Mouse (Mus musculus) kidney, adult 18-20 months (tissue): ENCODE measurements around the gene Amy2a1.
"Not testable (repeated sequence)": the region's sequence is repeated elsewhere in the genome, so short reads cannot be mapped to it uniquely, and the experiment has no call there.

Experiments
- DNase-seq: peaks from one replicate; pipeline ENCODE4 v3.0.0; 2021

The Amy2a1 gene

DNA sequence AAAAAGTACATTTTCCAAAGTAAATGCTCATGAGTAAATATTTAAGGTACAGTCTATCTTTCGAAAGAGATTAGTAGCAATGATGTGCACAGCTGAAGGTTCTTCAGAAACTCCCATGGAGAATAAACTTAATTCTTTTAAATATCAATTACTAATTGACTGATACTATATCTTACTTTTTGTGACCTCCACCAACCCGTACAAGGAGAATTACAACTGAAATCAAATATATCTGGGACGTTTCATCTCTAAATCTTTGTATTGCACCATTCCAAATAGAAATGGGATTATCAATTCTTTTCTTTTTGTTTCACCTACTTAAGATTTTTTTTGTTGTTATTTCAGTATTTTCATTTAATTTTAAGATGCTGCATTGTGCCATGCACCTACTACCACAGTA lies at the start of gene Amy2a1:
TSS of gene Amy2a1 (minus strand) at position 101 of the 400 bp plus-strand sequence.
- not testable (repeated sequence) for DNase-seq

DNA sequence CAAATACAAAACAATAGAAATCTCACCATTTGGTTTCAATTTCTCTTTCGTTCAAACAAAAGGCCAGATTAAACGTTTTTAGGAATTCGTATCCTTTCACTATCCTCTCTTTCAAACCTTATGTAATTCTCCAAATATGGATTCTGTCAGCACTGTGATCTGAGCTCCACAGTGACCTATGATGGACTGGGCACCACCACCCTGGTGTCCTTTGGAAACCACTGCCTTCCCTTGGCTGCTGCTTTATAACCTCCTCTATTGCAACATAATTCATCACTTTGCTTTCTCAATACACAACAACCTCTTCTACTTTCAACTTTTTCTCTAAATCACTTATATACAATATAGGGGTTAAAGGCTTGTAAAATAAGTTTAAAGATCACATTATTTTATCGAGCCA lies 42.4 kb upstream of the Amy2a1 start:
- no peak for DNase-seq

- no peak for DNase-seq
Observed at GRCm38 (mm10) chr3:113574138-113574537, 41.9 kb upstream of the Amy2a1 start.

GRCm38 (mm10) chr3:113572158-113572557 lies 39.9 kb upstream of the Amy2a1 start:
- DNase-seq = no peak

- no peak for DNase-seq
Observed at GRCm38 (mm10) chr3:113539692-113540091, 7.5 kb upstream of the Amy2a1 start.
